ENCODE assay signal across 25 mouse cellular contexts in the genomic region with DNA sequence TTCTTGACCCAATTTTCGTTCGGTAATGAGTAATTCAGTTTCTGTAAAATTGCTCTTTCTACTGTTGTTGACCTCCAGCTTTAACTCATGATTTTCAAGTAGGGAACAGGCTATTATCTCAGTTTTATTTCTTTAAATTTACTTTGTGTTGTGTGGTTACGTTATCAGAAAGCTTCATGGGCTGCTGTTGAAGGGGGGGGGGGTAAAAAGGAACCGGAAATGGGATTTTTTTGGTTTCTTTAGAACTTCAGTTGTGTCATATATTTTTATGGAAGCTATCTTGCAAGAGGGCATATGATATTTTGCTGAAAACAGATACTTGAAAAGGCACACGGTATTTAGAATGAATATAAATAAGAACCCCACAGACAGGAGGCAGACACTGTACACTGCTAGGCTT. TPM values are rescaled to one million over a fixed set of nuclear protein-coding genes. Genes with fewer than 3 reads are reported as not detected.
"Had no signal": no experiment of that assay in that cellular context is flagged by ENCODE, and none has a peak within 500 bp of the region (broad histone marks: within the 10 kb centered on the region; RNA-seq: fewer than 3 reads in every experiment).

No protein-coding gene starts in this region.

- H3K9me3 ChIP-seq: stomach, embryonic 15.5 days had no signal

- H3K36me3 ChIP-seq: neural tube, embryonic 13.5 days; neural tube, embryonic 15.5 days; stomach, embryonic 15.5 days had no signal

- H3K9ac ChIP-seq: neural tube, embryonic 13.5 days; neural tube, embryonic 15.5 days; stomach, embryonic 15.5 days had no signal

- H3K27me3 ChIP-seq: neural tube, embryonic 13.5 days; neural tube, embryonic 15.5 days; stomach, embryonic 15.5 days had no signal

- H3K4me1 ChIP-seq: neural tube, embryonic 13.5 days; neural tube, embryonic 15.5 days; stomach, embryonic 15.5 days had no signal

- DNase-seq: retina, postnatal 1 day; right cerebral cortex, adult 18-20 months; right cerebral cortex, postnatal 14 days; right cerebral cortex, postnatal 25 days; right cerebral cortex, postnatal 4 days; spleen, adult 18-20 months; thymus, adult 18-20 months; thymus, adult 2 months; thymus, postnatal 14 days; thymus, postnatal 25 days; thymus, postnatal 36 days; thymus, postnatal 4 days had no signal

- H3K27ac ChIP-seq: neural tube, embryonic 13.5 days; neural tube, embryonic 15.5 days; stomach, embryonic 15.5 days; stomach, postnatal 0 days had no signal

- H3K4me3 ChIP-seq: neural tube, embryonic 13.5 days; neural tube, embryonic 15.5 days; stomach, embryonic 15.5 days had no signal

RNA-seq across cellular contexts. Expression of gene Mrgprb4, which starts 26.0 kb away (rescaled TPM):
- total RNA-seq: neutrophil, adult 5-6 weeks had no signal
- polyA plus RNA-seq: neural tube, embryonic 13.5 days; neural tube, embryonic 14.5 days; neural tube, embryonic 15.5 days; small intestine, adult 2 months; spleen, adult 2 months; stomach, embryonic 14.5 days; stomach, embryonic 15.5 days; stomach, embryonic 16.5 days; stomach, postnatal 0 days; testis, adult 2 months; thymus, adult 2 months; thymus, postnatal 0 days; urinary bladder, adult 2 months had no signal

RNA-seq across cellular contexts. Expression of gene Mrgprb5, which starts 56.2 kb away (rescaled TPM):
- total RNA-seq: neutrophil, adult 5-6 weeks had no signal
- polyA plus RNA-seq: neural tube, embryonic 13.5 days; neural tube, embryonic 14.5 days; neural tube, embryonic 15.5 days; small intestine, adult 2 months; spleen, adult 2 months; stomach, embryonic 14.5 days; stomach, embryonic 15.5 days; stomach, embryonic 16.5 days; stomach, postnatal 0 days; testis, adult 2 months; thymus, adult 2 months; thymus, postnatal 0 days; urinary bladder, adult 2 months had no signal
